ENCODE assay signal across 28 mouse cellular contexts in the genomic region with DNA sequence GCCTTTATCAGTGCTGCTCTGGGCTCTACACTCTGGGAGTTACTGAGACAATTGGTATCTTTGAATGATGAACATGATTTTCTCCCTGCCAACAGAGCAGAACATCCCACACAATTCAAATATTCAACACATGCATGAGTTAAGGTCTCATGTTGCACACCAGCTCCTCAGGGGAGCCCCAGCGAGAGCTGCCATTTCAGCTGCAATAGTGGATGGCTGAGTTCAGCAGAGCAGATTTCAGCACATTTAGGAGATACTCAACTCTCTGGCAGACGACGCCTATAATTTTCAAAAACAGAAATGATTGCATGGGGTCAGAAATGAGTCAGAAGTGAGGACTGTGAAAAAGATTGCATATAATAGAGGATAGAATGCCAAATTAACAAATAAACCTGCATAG.
"Had no signal": no experiment of that assay in that cellular context is flagged by ENCODE, and none has a peak within 500 bp of the region (broad histone marks: within the 10 kb centered on the region; RNA-seq: fewer than 3 reads in every experiment).

No protein-coding gene starts in this region.

- H3K27me3 ChIP-seq: heart, embryonic 13.5 days; heart, embryonic 15.5 days; hindbrain, embryonic 12.5 days; intestine, embryonic 15.5 days; limb, embryonic 12.5 days; liver, embryonic 13.5 days; liver, embryonic 15.5 days had no signal

- H3K4me2 ChIP-seq: heart, embryonic 11.5 days; heart, embryonic 13.5 days; heart, embryonic 15.5 days; hindbrain, embryonic 12.5 days; hindbrain, embryonic 14.5 days; intestine, embryonic 15.5 days; limb, embryonic 12.5 days; liver, embryonic 11.5 days; liver, embryonic 13.5 days; liver, embryonic 15.5 days had no signal

- ATAC-seq: hindbrain, embryonic 16.5 days; inflammation-experienced regulatory T-cells, adult 6 months; intestine, embryonic 15.5 days; intestine, postnatal 0 days had no signal

- H3K4me1 ChIP-seq: heart, embryonic 13.5 days; heart, embryonic 15.5 days; hindbrain, embryonic 10.5 days; hindbrain, embryonic 12.5 days; limb, embryonic 10.5 days; limb, embryonic 12.5 days; liver, embryonic 13.5 days; liver, embryonic 15.5 days had no signal

- H3K9me3 ChIP-seq: heart, embryonic 13.5 days; heart, embryonic 15.5 days; hindbrain, embryonic 10.5 days; hindbrain, embryonic 12.5 days; intestine, embryonic 15.5 days; limb, embryonic 10.5 days; limb, embryonic 12.5 days; liver, embryonic 13.5 days; liver, embryonic 15.5 days had no signal

- H3K27ac ChIP-seq: gastrocnemius, adult 2 months; heart, adult 2 months; heart, embryonic 13.5 days; heart, embryonic 15.5 days; hindbrain, embryonic 10.5 days; hindbrain, embryonic 12.5 days; hindbrain, embryonic 14.5 days; intestine, embryonic 15.5 days; left cerebral cortex, adult 2 months; limb, embryonic 10.5 days; limb, embryonic 12.5 days; liver, embryonic 13.5 days; liver, embryonic 15.5 days had no signal

- H3K9ac ChIP-seq: heart, embryonic 13.5 days; heart, embryonic 15.5 days; hindbrain, embryonic 12.5 days; hindbrain, embryonic 14.5 days; intestine, embryonic 15.5 days; limb, embryonic 12.5 days; liver, embryonic 13.5 days; liver, embryonic 15.5 days had no signal

- DNase-seq: gastrocnemius, adult 2 months; gastrocnemius, postnatal 10 days; gastrocnemius, postnatal 25 days; heart, adult 2 months; heart, postnatal 14 days; heart, postnatal 36 days; kidney, adult 18-20 months; kidney, adult 8-10 months; kidney, postnatal 10 days; kidney, postnatal 25 days; kidney, postnatal 4 days; liver; liver, embryonic 13.5 days had no signal

- H3K4me3 ChIP-seq: gastrocnemius, adult 2 months; heart, adult 2 months; heart, embryonic 13.5 days; heart, embryonic 15.5 days; hindbrain, embryonic 10.5 days; hindbrain, embryonic 12.5 days; intestine, embryonic 15.5 days; left cerebral cortex, adult 2 months; limb, embryonic 10.5 days; limb, embryonic 12.5 days; liver, embryonic 13.5 days; liver, embryonic 15.5 days had no signal

- H3K36me3 ChIP-seq: heart, embryonic 13.5 days; heart, embryonic 15.5 days; hindbrain, embryonic 10.5 days; hindbrain, embryonic 12.5 days; intestine, embryonic 15.5 days; limb, embryonic 10.5 days; limb, embryonic 12.5 days; liver, embryonic 13.5 days; liver, embryonic 15.5 days had no signal
